Mouse (Mus musculus) embryonic fibroblast, embryonic 13.5 days (primary cell): ENCODE measurements around the gene Gm28308.

Source experiments
- CTCF ChIP-seq: IDR thresholded peaks from 2 replicates; pipeline ENCODE4 v1.5.1; 2011; ENCODE audit warnings: mild to moderate bottlenecking, control low read depth, low read length, moderate library complexity, borderline replicate concordance; ENCODE audit not compliant: insufficient read depth
- POLR2A ChIP-seq: IDR thresholded peaks from 2 replicates; pipeline ENCODE4 v1.6.1; 2011; ENCODE audit warnings: low read depth, mild to moderate bottlenecking, control low read depth, low read length, moderate library complexity

DNA sequence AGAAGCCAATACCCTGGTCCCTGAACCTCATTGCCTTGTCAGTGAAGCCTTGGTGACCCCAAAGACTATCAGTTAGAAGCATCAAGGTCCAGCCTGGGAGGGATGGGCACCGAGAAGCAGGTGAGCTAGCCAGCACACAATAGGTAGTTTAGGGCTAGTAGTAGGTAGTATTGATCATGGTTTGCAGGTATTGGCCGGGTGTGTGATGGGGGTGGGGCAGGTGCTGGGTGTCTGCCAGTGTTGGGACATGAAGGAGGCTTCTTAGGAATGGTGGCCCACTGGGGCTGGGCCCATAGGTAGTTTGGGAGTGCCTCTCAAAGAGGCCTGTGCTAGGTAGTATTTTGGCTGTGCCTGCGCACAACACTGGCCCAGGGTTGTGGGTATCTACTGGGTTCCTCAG lies 1.9 kb upstream of the Gm28308 start:
- TF ChIP-seq CTCF (no peak), POLR2A (no peak)
